Mouse (Mus musculus) thymus, adult 2 months (tissue): Measurements from ENCODE around the gene Lrch1.

Source experiments
- CTCF ChIP-seq: fragments of 200-500 bp; IDR thresholded peaks from 2 replicates; pipeline ENCODE4 v1.5.1; 2012; ENCODE audit warnings: mild to moderate bottlenecking, control low read depth, low read length, moderate library complexity, borderline replicate concordance; ENCODE audit not compliant: control insufficient read depth, poor library complexity, insufficient read depth; ENCODE audit errors: extremely low read depth
- POLR2A ChIP-seq: fragments of 200-500 bp; IDR thresholded peaks from 2 replicates; pipeline ENCODE4 v1.6.1; 2012; ENCODE audit warnings: mild to moderate bottlenecking, low read length, control low read depth, moderate library complexity; ENCODE audit not compliant: control insufficient read depth, poor library complexity, insufficient read depth; ENCODE audit errors: extremely low read depth

DNA sequence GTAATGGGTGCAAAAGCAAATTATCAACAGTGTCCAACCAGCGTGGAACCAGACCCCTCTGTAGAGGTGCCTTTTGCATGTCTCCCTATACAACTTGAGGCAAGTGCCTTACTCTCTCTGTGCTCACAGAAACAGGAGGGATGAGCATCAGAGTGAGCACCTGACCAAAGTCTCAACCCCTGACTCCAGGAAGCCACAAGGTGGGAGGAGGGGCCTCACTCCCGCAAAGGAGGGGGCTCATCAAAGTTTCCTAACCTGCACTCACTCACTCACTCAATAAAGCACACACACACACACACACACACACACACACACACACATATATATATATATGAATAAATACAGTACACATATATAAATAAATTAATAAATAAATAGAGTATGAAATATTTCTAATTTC lies 117.1 kb downstream of the Lrch1 start:
- no peak for TF ChIP-seq CTCF
- no peak for TF ChIP-seq POLR2A
